Mouse (Mus musculus) neural tube, embryonic 11.5 days (tissue): ENCODE measurements around the gene Unc5cl. TPM values are rescaled to one million over a fixed set of nuclear protein-coding genes. Genes with fewer than 3 reads are reported as not detected.
A peak's percentile ranks its signal among the peaks of the same experiment; 100 is the strongest.

ENCODE experiments used
- ATAC-seq: fragments of 200-750 bp; cut with Nextera tagmentation; 2 replicates; pipeline ENCODE4 v1.8.0; 2017; ENCODE audit warnings: moderate number of reproducible peaks, mild to moderate bottlenecking, moderate TSS enrichment, moderate library complexity; ENCODE audit not compliant: insufficient read depth, low FRiP score, low TSS enrichment
- DNase-seq: peaks from one replicate; pipeline ENCODE4 v3.0.0-alpha.2; 2015; ENCODE audit warnings: low spot score
- H3K27ac ChIP-seq: fragments of 300-500 bp; sonication (generic); 2 replicates; pipeline ENCODE4 v1.5.1; 2014; ENCODE audit warnings: low read depth, mild to moderate bottlenecking, low read length
- H3K27me3 ChIP-seq: fragments of 300-500 bp; sonication (generic); 2 replicates; pipeline ENCODE4 v1.6.1; 2014; ENCODE audit warnings: mild to moderate bottlenecking, low read length, mixed read lengths; ENCODE audit not compliant: control insufficient read depth, insufficient read depth
- H3K36me3 ChIP-seq: fragments of 300-500 bp; sonication (generic); 2 replicates; pipeline ENCODE4 v1.6.1; 2014; ENCODE audit warnings: mild to moderate bottlenecking, low read length, moderate library complexity, mixed read lengths; ENCODE audit not compliant: control insufficient read depth, insufficient read depth
- H3K4me1 ChIP-seq: fragments of 300-500 bp; sonication (generic); 2 replicates; pipeline ENCODE4 v1.6.1; 2014; ENCODE audit warnings: low read length, mixed read lengths; ENCODE audit not compliant: control insufficient read depth, insufficient read depth
- H3K4me2 ChIP-seq: fragments of 300-500 bp; sonication (generic); 2 replicates; pipeline ENCODE4 v1.6.1; 2014; ENCODE audit warnings: low read depth, mild to moderate bottlenecking, moderate library complexity
- H3K4me3 ChIP-seq: fragments of 300-500 bp; sonication (generic); 2 replicates; pipeline ENCODE4 v1.5.1; 2014; ENCODE audit warnings: low read depth, low read length
- H3K9ac ChIP-seq: fragments of 300-500 bp; sonication (generic); 2 replicates; pipeline ENCODE4 v1.6.1; 2014; ENCODE audit warnings: mild to moderate bottlenecking, low read length
- H3K9me3 ChIP-seq: fragments of 300-500 bp; sonication (generic); 2 replicates; pipeline ENCODE4 v1.6.1; 2016; ENCODE audit warnings: low read length; ENCODE audit not compliant: control insufficient read depth
- WGBS: fragments of 180-500 bp; shearing (Covaris S2); extraction: QIAGEN DNeasy Blood & Tissue Kit; methylation state at CpG from one replicate; pipeline ENCODE4 v1.1.7; 2014; 5-methylcytosine and 5-hydroxymethylcytosine counted together
- polyA plus RNA-seq: library from polyadenylated mRNA; unstranded; fragments of >200 nt; fragmentation: Nextera tagmentation; extraction: Ambion mirVana; gene quantifications from 2 replicates; pipeline ENCODE4 v1.2.1, GENCODE M21; 2014

Gene Unc5cl
- polyA plus RNA-seq, 1 experiment from 2014 or later: 0.48 TPM

GRCm38 (mm10) chr17:48427852-48428530, 26.7 kb upstream of the Unc5cl start:
- no peak overlapping the region for H3K27ac ChIP-seq
- 70% methylated on average over 11 of the region's 11 CpGs for WGBS
- H3K36me3 ChIP-seq: no peaks in the 10 kb centered on the region
- no peaks in the 10 kb centered on the region for H3K27me3 ChIP-seq
- peaks cover 4% of the 10 kb centered on the region; the same call in 1 of the 2 replicates for H3K4me1 ChIP-seq
- H3K4me2 ChIP-seq: no peak overlapping the region
- no peak overlapping the region for H3K9ac ChIP-seq
- H3K4me3 ChIP-seq: no peak overlapping the region
- ATAC-seq (no peak), DNase-seq (no peak)
- H3K9me3 ChIP-seq: no peaks in the 10 kb centered on the region

DNA sequence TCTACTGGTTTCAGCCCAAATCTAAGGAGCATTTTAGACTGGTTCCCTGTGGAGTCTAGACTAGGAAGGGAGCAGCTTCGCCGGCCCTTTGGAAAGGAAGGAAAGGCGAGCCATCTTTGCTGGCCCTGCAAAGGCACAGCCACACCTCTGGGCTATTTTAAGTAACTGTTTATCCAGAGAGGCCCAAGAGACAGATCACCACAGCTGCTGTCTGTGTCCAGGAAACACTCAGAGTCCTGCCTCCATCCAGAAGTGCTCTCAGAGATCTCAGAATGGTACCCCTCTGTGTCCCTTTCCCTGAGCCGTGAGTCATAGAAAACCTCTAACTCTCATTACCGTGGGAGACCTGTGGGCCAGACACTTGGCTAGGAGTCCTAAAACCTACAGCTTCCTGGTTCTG, 24.3 kb upstream of the Unc5cl start:
- peaks cover 4% of the 10 kb centered on the region; the same call in 1 of the 2 replicates for H3K4me1 ChIP-seq
- no peaks in the 10 kb centered on the region for H3K36me3 ChIP-seq
- H3K9me3 ChIP-seq: no peaks in the 10 kb centered on the region
- ATAC-seq (no peak), DNase-seq (no peak)
- no peaks in the 10 kb centered on the region for H3K27me3 ChIP-seq
- 0 out of 2 replicates have a peak overlapping the region, but pooled peaks have one; percentile 17 for H3K27ac ChIP-seq
- WGBS: 39% methylated on average over 5 of the region's 5 CpGs
- H3K4me2 ChIP-seq: no peak overlapping the region
- H3K9ac ChIP-seq: no peak overlapping the region; the same call in 1 of the 2 replicates
- no peak overlapping the region for H3K4me3 ChIP-seq

DNA sequence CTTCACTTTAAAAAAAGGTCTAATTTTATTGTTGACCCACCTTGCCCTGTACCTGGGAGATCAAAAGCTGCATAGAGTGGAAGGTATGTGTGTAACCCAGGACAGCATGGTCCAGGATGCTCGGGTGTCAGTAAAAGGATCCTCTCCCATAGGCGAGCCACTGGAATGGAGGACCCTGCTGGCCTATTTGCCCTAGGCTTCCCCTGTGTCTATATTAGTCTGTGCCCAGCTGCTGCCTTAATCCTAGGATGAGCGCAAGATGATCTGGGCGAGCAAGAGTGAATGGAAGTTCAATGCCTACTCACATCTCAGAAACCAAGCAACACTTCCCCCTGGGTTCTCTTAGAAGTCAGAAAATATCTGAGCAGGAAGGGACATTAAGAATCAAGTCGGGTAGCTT, 23.6 kb upstream of the Unc5cl start:
- ATAC-seq (no peak), DNase-seq (no peak)
- Histone ChIP-seq H3K27me3 (no peaks in the 10 kb centered on the region), H3K27ac (no peak overlapping the region), H3K9ac (no peak overlapping the region), H3K4me2 (no peak overlapping the region), H3K36me3 (no peaks in the 10 kb centered on the region), H3K9me3 (no peaks in the 10 kb centered on the region), H3K4me3 (no peak overlapping the region), H3K4me1 (peaks cover 4% of the 10 kb centered on the region; the same call in 1 of the 2 replicates)
- 78% methylated on average over 5 of the region's 5 CpGs for WGBS

- Histone ChIP-seq H3K27ac (no peak within 1 kb of the TSS), H3K9ac (no peak within 1 kb of the TSS), H3K9me3 (no peaks in the 10 kb centered on the region), H3K4me1 (no peaks in the 10 kb centered on the region), H3K36me3 (no peaks in the 10 kb centered on the region), H3K4me2 (no peak within 1 kb of the TSS), H3K4me3 (no peak within 1 kb of the TSS), H3K27me3 (no peaks in the 10 kb centered on the region)
- 76% methylated on average over 16 of the region's 16 CpGs for WGBS
- no peak for DNase-seq
- no peak for ATAC-seq
Measured at GRCm38 (mm10) chr17:48432158-48432980, 22.3 kb upstream of the Unc5cl start, which contains the start of gene Apobec2. Gene Apobec2, minus strand, starts transcription at chr17:48432930.

DNA sequence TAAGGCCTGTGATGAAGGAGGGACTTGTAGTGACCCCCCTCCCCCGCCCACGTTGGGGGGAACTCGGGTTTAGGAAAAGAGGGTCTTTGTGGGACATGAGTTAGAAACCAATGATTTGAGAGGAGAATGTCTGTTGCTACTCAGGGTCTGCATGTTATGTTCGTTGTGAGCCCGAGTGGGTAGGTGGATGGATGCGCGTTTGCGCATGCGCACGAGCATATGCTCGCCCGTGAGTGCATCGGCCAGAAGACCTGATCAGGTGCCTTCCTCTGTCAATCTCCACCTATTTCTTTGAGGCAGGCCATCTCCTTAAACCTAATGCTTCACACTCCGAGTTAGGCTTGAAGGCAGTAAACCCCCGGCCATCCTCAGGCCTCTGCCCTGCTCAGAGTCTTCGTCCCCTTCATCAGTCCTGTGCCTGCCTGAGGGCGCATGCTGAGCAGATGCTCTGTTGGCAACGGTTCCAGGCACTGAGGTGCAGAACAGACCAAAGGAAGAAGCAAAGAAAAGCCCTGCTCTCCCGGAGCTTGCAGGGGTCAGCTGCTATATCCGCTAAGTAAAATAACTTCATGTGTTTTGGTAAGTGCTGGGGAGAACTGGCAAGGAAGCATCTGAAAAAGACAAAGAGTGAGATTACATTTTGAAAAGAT, 21.6 kb upstream of the Unc5cl start:
- Histone ChIP-seq H3K4me3 (no peak overlapping the region), H3K9ac (no peak overlapping the region), H3K9me3 (no peaks in the 10 kb centered on the region), H3K27ac (no peak overlapping the region), H3K36me3 (no peaks in the 10 kb centered on the region), H3K27me3 (no peaks in the 10 kb centered on the region), H3K4me2 (no peak overlapping the region), H3K4me1 (peaks cover 5% of the 10 kb centered on the region; the same call in 1 of the 2 replicates)
- ATAC-seq (no peak), DNase-seq (no peak)
- WGBS: 88% methylated on average over 20 of the region's 20 CpGs

- Histone ChIP-seq H3K4me2 (no peak overlapping the region), H3K9me3 (no peaks in the 10 kb centered on the region), H3K4me1 (peaks cover 5% of the 10 kb centered on the region; the same call in 1 of the 2 replicates), H3K4me3 (no peak overlapping the region), H3K27ac (no peak overlapping the region), H3K36me3 (no peaks in the 10 kb centered on the region), H3K9ac (no peak overlapping the region), H3K27me3 (no peaks in the 10 kb centered on the region)
- no peak for ATAC-seq
- WGBS: 73% methylated on average over 6 of the region's 6 CpGs
- no peak for DNase-seq
Measured at GRCm38 (mm10) chr17:48433689-48434330, 20.9 kb upstream of the Unc5cl start.

DNA sequence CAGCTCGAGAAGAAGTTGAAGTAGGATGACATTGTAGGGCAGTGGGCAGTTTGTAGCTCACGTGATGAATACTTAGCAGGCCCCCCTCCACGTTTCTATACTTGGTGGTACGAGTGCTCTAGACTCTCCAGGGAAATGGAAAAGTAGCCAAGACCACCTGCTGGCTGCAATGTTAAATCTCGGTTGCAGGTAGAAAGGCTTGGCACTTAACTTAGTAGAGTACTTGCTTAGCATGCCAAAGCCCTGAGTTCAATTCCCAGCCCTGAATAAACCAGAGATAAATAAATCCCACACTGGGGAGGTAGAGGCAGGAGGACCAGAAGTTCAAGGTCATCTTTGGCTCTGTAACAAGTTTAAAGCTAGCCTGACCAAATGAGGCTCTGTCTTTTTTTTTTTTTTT, 20.2 kb upstream of the Unc5cl start:
- ATAC-seq: no peak

DNA sequence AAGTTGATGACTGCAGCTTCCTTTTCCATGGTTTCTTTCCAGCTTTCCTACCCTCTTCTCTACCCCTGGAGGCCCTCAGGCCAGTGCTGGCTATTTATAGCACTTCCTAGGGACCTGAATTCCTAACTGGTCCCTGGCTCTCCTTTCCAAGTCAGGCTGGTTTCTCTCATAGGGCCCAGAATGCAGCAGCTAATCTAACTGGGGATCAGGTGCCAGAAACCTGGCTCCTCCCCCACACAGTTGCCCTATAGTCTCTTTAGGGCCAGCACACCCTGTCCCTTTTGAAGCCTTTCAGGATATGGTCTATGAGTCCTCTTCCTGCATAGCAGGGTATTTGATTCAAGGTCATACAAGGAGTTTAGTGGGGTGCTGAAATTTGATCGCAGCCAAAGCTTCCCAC, 18.2 kb upstream of the Unc5cl start:
- H3K4me2 ChIP-seq: no peak overlapping the region
- no peaks in the 10 kb centered on the region for H3K27me3 ChIP-seq
- H3K9ac ChIP-seq: no peak overlapping the region
- H3K36me3 ChIP-seq: no peaks in the 10 kb centered on the region
- H3K9me3 ChIP-seq: no peaks in the 10 kb centered on the region
- no peak overlapping the region for H3K27ac ChIP-seq
- H3K4me1 ChIP-seq: peaks cover 5% of the 10 kb centered on the region; the same call in 1 of the 2 replicates
- DNase-seq: no peak
- no peak overlapping the region for H3K4me3 ChIP-seq
- WGBS: 75% methylated on average over 1 of the region's 1 CpGs
- no peak for ATAC-seq

More for the DNA sequence above, 20.2 kb upstream of the Unc5cl start:
- no peaks in the 10 kb centered on the region for H3K27me3 ChIP-seq
- H3K4me3 ChIP-seq: no peak overlapping the region
- no peak overlapping the region for H3K27ac ChIP-seq
- DNase-seq: no peak
- no peak overlapping the region for H3K4me2 ChIP-seq
- no peaks in the 10 kb centered on the region for H3K9me3 ChIP-seq
- peaks cover 5% of the 10 kb centered on the region; the same call in 1 of the 2 replicates for H3K4me1 ChIP-seq
- 84% methylated on average over 5 of the region's 5 CpGs for WGBS
- H3K9ac ChIP-seq: no peak overlapping the region
- no peaks in the 10 kb centered on the region for H3K36me3 ChIP-seq
